Mouse (Mus musculus) gastrocnemius, adult 8-10 months (tissue): ENCODE measurements around the gene Cmbl. TPM values are rescaled to one million over a fixed set of nuclear protein-coding genes. Genes with fewer than 3 reads are reported as not detected.
"Not testable (repeated sequence)": the region's sequence is repeated elsewhere in the genome, so short reads cannot be mapped to it uniquely, and the experiment has no call there.

Source experiments
- DNase-seq, 2 experiments: peaks; one replicate each; pipeline ENCODE4 v3.0.0; 2022; ENCODE audit warnings: low spot score in 2 of 2
- total RNA-seq, 4 experiments: library from RNA; stranded (reverse); gene quantifications; 2 replicates each; pipeline ENCODE4 v1.2.4; 2022

The Cmbl gene
- total RNA-seq, 4 experiments from 2014 or later = 47.6 to 59.9 (median 49.6) TPM

GRCm38 (mm10) chr15:31581086-31581485 is 15.9 kb downstream of the Cmbl start:
- DNase-seq = not testable (repeated sequence)

GRCm38 (mm10) chr15:31583304-31584085 is 18.3 kb downstream of the Cmbl start:
- no peak for DNase-seq

- DNase-seq = no peak
Observed at GRCm38 (mm10) chr15:31585238-31585637, 20.0 kb downstream of the Cmbl start.

GRCm38 (mm10) chr15:31586088-31586487 is 20.9 kb downstream of the Cmbl start:
- no peak for DNase-seq

DNA sequence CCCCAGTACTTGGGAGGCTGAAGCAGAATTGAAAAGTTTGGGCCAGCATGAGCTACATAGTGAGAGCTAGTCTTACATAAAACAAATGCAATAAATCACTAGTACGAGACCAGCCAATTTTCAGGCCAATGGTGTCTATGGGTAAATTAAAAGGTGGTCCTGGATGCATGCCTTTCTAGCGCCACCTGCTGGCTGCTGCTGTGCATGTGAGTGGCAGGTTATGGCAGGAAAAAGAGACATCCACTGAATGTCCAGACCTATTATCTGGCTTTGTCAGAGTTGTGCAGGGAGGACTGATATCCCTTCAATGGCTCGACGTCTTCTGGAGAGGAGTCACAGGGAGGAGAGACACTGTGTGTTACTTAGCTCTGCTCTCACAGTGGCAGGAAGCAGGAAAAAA is 21.3 kb downstream of the Cmbl start:
- DNase-seq = peak; percentile 80 to 84

- DNase-seq = no peak
Observed at GRCm38 (mm10) chr15:31587789-31588188, 22.6 kb downstream of the Cmbl start.

GRCm38 (mm10) chr15:31588989-31589640 is 23.9 kb downstream of the Cmbl start:
- DNase-seq = no peak

DNA sequence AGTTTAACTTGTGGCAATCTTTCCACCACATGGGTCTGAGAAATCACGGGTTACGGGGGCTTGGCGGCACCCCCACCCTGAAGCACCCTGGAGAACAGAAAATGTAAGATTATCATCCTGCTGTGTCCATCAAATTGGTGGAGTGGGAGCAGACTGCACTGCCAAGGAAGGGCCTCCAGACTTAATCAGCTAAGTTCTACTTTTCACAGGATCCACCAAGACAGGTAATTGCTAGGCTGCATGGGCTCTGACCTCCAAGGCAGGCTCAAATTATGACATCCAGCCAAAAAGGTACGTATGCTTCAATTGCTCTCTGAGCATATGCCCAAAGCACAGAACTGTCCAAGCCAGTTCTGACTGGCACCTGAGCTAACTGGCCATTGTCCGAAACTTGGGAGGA is 25.0 kb downstream of the Cmbl start:
- no peak for DNase-seq

DNA sequence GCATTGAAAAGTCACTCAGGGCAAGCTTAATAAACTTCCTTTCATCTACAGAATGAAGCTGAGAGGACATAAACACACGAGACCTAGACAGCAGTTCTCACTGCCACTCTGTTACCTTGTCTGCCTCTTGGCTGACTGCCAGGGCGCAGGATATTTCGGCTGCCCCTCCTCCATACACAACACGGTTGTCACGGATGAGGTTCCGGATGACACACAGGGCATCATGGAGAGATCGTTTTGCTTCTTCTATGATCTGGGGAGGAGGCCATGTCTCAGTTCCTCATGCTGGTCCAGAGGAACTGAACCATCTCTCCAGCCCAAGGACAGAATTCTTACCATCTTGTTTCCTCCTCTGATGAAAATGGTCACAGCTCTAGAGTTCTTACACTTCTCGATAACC is 27.3 kb downstream of the Cmbl start:
- DNase-seq = no peak

GRCm38 (mm10) chr15:31594260-31594659 is 29.1 kb downstream of the Cmbl start:
- DNase-seq = no peak

DNA sequence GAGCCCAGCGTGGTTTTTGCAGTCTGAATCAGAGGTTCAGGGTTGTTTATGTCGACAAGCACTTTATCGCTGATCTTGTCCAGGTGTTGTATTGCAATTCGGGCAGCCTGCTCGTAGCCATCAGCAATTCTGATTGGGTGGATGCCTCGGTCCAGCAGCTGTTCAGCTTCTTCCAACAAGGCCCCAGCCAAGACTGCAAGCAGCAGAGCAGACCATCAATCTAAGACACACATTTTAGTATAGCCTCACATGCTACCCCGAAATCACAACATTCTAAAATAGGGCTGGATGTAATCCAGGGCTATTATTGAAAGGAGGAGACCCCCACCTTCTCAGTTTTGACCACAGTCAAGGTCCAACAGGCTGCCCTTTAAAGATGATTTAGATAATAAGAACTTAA is 30.5 kb downstream of the Cmbl start:
- DNase-seq = no peak

DNA sequence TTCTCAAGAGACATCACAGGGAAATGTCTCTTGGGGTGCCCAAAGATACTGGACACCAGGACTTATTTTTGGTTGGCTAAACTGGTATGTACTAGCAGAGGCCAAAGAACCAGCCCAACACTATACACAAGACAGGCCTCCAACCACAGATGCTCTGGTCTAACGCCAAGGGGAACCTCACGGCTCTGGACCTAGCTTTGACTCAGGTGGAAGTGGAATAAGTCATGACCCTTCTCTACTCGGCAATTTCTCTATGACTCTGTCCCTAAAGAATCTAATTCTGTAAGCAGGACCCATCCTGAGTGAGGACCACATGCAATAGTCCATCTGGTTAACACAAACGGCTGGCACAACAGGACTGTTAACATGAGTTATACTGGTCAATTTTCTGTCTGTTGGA is 34.6 kb downstream of the Cmbl start:
- no peak for DNase-seq

GRCm38 (mm10) chr15:31601279-31601645 is 36.1 kb downstream of the Cmbl start:
- no peak for DNase-seq

GRCm38 (mm10) chr15:31601646-31602374 is 36.6 kb downstream of the Cmbl start, which contains the start of the genes Cct5 and Fam173b:
Gene Cct5 (minus strand): TSS chr15:31601804.
Gene Fam173b (plus strand): TSS chr15:31601852.
- DNase-seq = peak; percentile 95

DNA sequence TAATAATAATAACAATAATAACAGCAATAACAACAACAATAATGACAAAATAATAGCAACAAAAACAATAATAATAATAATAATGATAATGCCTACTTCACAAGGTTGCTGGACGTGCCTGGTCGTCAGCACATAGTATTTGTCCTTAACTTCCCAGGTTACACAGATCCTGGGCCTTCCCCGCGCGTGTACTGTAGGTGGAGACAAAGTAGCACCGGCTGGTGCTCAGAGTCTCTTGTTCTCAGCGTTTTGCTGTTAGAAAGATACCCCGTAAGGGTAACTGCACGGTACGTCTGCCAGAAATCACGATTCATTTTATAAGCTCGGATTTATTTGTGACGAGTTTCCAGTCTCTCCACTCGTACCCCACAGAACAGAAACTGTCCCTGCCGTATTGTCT is 37.2 kb downstream of the Cmbl start:
- no peak for DNase-seq

- no peak for DNase-seq
Observed at GRCm38 (mm10) chr15:31603113-31603512, 37.9 kb downstream of the Cmbl start.

GRCm38 (mm10) chr15:31606821-31607220 is 41.6 kb downstream of the Cmbl start:
- peak in 1 of 2 experiments; percentile 15 for DNase-seq

- no peak for DNase-seq
Observed at GRCm38 (mm10) chr15:31611027-31611426, 45.8 kb downstream of the Cmbl start.

DNA sequence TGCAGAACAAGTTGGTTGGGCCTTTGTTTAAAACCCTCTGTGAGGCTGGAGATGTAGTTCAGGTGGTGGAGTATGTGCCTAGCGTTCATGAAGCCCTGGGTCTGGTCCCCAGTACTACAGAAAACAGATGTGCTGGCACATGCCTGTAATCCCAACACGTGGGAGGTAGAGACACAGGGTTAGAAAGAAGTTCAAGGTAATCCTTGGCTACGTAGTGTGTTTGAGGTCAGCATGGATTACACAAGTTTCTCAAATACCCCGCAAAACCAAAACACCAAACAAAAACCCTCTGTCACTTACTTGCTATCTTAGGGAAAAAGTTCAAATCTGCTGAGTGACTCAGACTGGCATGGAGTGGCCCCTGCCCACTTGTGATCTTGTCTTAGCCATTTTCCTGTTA is 46.8 kb downstream of the Cmbl start:
- no peak for DNase-seq

DNA sequence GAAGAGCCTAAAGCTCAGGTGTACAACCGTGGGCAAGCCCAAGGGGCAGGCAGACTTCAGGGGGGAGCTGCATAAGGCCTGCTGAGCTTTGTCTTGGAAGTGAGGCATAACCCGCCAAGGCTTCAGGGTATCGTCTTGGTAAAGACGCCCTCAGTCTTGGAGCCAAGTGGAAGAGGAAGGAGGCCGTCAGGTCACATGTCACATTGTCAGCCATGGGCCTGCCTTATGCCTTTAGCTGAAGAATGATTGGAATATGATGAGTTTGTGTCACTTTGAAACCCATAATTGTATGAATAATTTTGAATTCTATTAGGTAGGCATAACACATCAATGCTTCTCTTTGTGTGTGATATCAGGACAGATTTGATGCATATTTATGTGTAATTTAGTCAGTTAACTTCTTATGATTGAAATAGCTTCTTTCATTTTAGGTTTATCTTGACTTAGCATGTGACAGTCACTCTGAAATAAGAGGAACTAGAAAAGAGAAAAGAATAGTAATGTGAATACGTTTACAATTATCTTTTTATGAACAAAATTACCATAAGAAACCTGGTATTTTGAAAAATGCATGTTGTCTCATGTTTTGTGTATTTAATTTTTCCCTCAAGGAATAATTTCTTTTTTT is 48.8 kb downstream of the Cmbl start:
- no peak for DNase-seq

DNA sequence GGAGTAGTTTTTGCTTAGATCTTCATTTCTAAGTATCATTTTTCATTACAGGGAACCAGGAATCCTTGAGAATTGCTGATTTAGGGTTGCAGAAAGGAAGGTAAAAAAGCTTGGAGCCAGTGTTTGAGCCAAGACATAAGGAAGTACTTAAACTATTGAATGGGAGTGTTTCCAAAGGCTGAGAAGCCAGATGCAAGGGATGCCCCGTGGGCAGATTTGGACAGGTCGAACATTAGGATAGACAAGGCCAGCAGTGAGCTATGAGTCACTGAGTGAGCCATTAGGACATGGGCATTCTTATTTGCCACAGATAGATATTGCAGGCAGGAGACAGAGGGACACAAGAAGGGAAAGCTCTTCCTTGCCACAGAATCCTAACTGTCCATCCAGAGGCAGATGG is 49.5 kb downstream of the Cmbl start:
- DNase-seq = no peak

DNA sequence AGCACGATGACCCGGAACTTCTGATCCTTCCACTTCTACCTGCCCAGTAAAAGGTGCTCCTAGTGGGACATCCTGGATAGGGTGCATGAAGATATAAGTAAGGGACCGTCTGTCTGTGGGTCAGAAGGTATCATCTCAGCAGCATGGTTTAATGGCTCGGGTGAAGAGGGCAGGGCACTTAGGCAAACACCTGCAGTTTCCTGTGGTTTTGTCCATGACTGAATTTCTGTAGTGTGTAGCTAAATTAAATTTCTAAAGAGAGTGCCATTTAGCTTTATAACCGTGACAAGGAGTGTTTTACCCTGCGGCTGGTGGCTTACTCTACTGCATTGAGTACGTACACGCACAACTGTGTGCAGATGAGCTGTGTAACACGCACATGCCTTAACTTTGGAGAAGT is 52.1 kb downstream of the Cmbl start:
- no peak for DNase-seq
